Mouse (Mus musculus): Measurements from ENCODE around the gene 1700029I15Rik.

Gene 1700029I15Rik

GRCm38 (mm10) chr2:92372767-92373436 lies 9.4 kb upstream of the 1700029I15Rik start:
- DNase-seq (ENCODE audit: extremely low read depth, insufficient read length, low spot score) = no peak

- no peak for DNase-seq (ENCODE audit: extremely low read depth, insufficient read length, low spot score)
Measured at GRCm38 (mm10) chr2:92373437-92373813, 8.9 kb upstream of the 1700029I15Rik start.

GRCm38 (mm10) chr2:92374514-92374913 lies 7.8 kb upstream of the 1700029I15Rik start, which contains the start of the genes Pex16 and Large2:
Pex16 (plus strand) TSS chr2:92374676.
Large2 (minus strand) TSS chr2:92374869.
- no peak for DNase-seq (ENCODE audit: extremely low read depth, insufficient read length, low spot score)

GRCm38 (mm10) chr2:92375099-92375623 lies 7.2 kb upstream of the 1700029I15Rik start:
- DNase-seq (ENCODE audit: extremely low read depth, insufficient read length, low spot score) = peak; percentile 98

GRCm38 (mm10) chr2:92375788-92376187 lies 6.5 kb upstream of the 1700029I15Rik start:
- no peak for DNase-seq (ENCODE audit: extremely low read depth, insufficient read length, low spot score)

GRCm38 (mm10) chr2:92376300-92376699 lies 6.0 kb upstream of the 1700029I15Rik start:
- no peak for DNase-seq (ENCODE audit: extremely low read depth, insufficient read length, low spot score)

GRCm38 (mm10) chr2:92377320-92377719 lies 5.0 kb upstream of the 1700029I15Rik start:
- no peak for DNase-seq (ENCODE audit: extremely low read depth, insufficient read length, low spot score)

GRCm38 (mm10) chr2:92379783-92380494 lies 2.4 kb upstream of the 1700029I15Rik start:
- no peak for DNase-seq (ENCODE audit: extremely low read depth, insufficient read length, low spot score)

GRCm38 (mm10) chr2:92380495-92381050 lies 1.8 kb upstream of the 1700029I15Rik start:
- no peak for DNase-seq (ENCODE audit: extremely low read depth, insufficient read length, low spot score)

GRCm38 (mm10) chr2:92381161-92381560 lies 1.2 kb upstream of the 1700029I15Rik start:
- no peak for DNase-seq (ENCODE audit: extremely low read depth, insufficient read length, low spot score)

GRCm38 (mm10) chr2:92382759-92383158 lies 421 bp downstream of the 1700029I15Rik start:
- no peak for DNase-seq (ENCODE audit: extremely low read depth, insufficient read length, low spot score)

GRCm38 (mm10) chr2:92384101-92384500 lies 1.8 kb downstream of the 1700029I15Rik start:
- DNase-seq (ENCODE audit: extremely low read depth, insufficient read length, low spot score) = no peak

- no peak for DNase-seq (ENCODE audit: extremely low read depth, insufficient read length, low spot score)
Measured at GRCm38 (mm10) chr2:92385113-92386051, 3.0 kb downstream of the 1700029I15Rik start.

- no peak for DNase-seq (ENCODE audit: extremely low read depth, insufficient read length, low spot score)
Measured at GRCm38 (mm10) chr2:92386821-92387570, 4.7 kb downstream of the 1700029I15Rik start.

GRCm38 (mm10) chr2:92387646-92388045 lies 5.3 kb downstream of the 1700029I15Rik start:
- DNase-seq (ENCODE audit: extremely low read depth, insufficient read length, low spot score) = peak; percentile 74

GRCm38 (mm10) chr2:92388081-92388517 lies 5.8 kb downstream of the 1700029I15Rik start:
- no peak for DNase-seq (ENCODE audit: extremely low read depth, insufficient read length, low spot score)

- DNase-seq (ENCODE audit: extremely low read depth, insufficient read length, low spot score) = peak; percentile 90
Measured at GRCm38 (mm10) chr2:92388891-92389641, 6.7 kb downstream of the 1700029I15Rik start.

GRCm38 (mm10) chr2:92389645-92390044 lies 7.3 kb downstream of the 1700029I15Rik start:
- no peak for DNase-seq (ENCODE audit: extremely low read depth, insufficient read length, low spot score)

All from 3134 (cell line).